Mouse (Mus musculus) stomach, postnatal 0 days (tissue): Measurements from ENCODE around the gene H2al1i.
"Not testable (repeated sequence)": the region's sequence is repeated elsewhere in the genome, so short reads cannot be mapped to it uniquely, and the experiment has no call there.

ENCODE experiments used
- CTCF ChIP-seq: IDR thresholded peaks from 2 replicates; pipeline ENCODE4 v1.5.1; 2016; ENCODE audit warnings: antibody characterized with exemption, low read depth, mild to moderate bottlenecking, moderate library complexity
- EP300 ChIP-seq: optimal IDR thresholded peaks from 2 replicates; pipeline ENCODE3; 2016; ENCODE audit warnings: antibody characterized with exemption

GRCm38 (mm10) chrX:11305355-11305754, 19.1 kb upstream of the H2al1i start, which contains the start of gene H2al1c:
- not testable (repeated sequence) for TF ChIP-seq CTCF, EP300
